In the genomic region with DNA sequence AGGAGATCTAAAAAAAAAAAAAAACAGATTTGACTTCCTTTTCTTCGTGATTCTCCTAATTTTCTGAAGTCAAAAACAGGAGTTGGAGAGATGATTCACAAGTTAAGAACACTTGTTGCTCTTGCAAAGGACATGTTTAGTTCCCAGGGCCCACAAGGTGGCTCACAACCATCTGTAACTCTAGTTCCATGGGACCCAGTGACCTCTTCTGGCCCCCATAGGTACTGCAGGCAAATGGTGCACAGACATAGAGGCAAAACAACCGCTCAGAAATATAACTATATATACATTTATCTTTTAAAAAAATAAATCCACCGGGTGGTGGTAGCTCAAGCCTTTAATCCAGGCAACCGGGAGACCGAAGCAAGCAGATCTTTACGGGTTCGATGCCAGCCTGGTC, we compare ENCODE assay signal across 8 mouse cellular contexts. TPM values are rescaled to one million over a fixed set of nuclear protein-coding genes. Genes with fewer than 3 reads are reported as not detected.
DNase-seq lines count a peak whose midpoint lies in the region; ATAC-seq lines count a peak whose summit lies in the region.

No protein-coding gene starts in this region.

- peak overlapping the region; percentile 56 for H3K4me2 ChIP-seq in kidney, embryonic 14.5 days (replicated peaks; ENCODE audit: low read depth, low read length)
- H3K4me2 ChIP-seq in liver, embryonic 16.5 days (ENCODE audit: low read depth, low read length): peak overlapping the region; percentile 68

- peak overlapping the region; percentile 87 for H3K4me3 ChIP-seq in embryonic facial prominence, embryonic 10.5 days
- peak overlapping the region; percentile 90 for H3K4me3 ChIP-seq in heart, embryonic 10.5 days
- peak overlapping the region; percentile 88 for H3K4me3 ChIP-seq in kidney, embryonic 14.5 days (ENCODE audit: low read length)
- H3K4me3 ChIP-seq in liver, embryonic 16.5 days (ENCODE audit: low read depth, low read length): peak overlapping the region; percentile 57

- H3K4me1 ChIP-seq in embryonic facial prominence, embryonic 10.5 days: peaks cover 6% of the 10 kb centered on the region
- H3K4me1 ChIP-seq in heart, embryonic 10.5 days: peaks cover 4% of the 10 kb centered on the region; the same call in 1 of the 2 replicates
- H3K4me1 ChIP-seq in kidney, embryonic 14.5 days (ENCODE audit: control insufficient read depth, insufficient read depth, low read length): 0 out of 2 replicates have a peak, but pooled peaks cover 4% of the 10 kb centered on the region
- peaks cover 4% of the 10 kb centered on the region; the same call in 1 of the 2 replicates for H3K4me1 ChIP-seq in liver, embryonic 16.5 days (ENCODE audit: control insufficient read depth, low read depth, low read length)

- 30% methylated on average over 7 of the region's 7 CpGs for WGBS in embryonic facial prominence, embryonic 10.5 days
- 22% methylated on average over 7 of the region's 7 CpGs for WGBS in heart, embryonic 10.5 days
- WGBS in kidney, embryonic 14.5 days: 25% methylated on average over 7 of the region's 7 CpGs
- WGBS in liver, embryonic 16.5 days (ENCODE audit: insufficient replicate concordance): 19% methylated on average over 7 of the region's 7 CpGs

- DNase-seq in adrenal gland, adult 18-20 months (ENCODE audit: low spot score in 2 of 2): peak; percentile 20 to 49
- DNase-seq in embryonic facial prominence, embryonic 10.5 days (ENCODE audit: low spot score): peak; percentile 56
- DNase-seq in heart, embryonic 10.5 days (ENCODE audit: low spot score): no peak
- DNase-seq in neural tube, embryonic 10.5 days (ENCODE audit: extremely low spot score, low spot score): peak; percentile 45
- peak; percentile 72 for DNase-seq in testis, postnatal 10 days (ENCODE audit: low spot score)

- no peak overlapping the region for H3K9ac ChIP-seq in kidney, embryonic 14.5 days (ENCODE audit: low read depth, low read length)
- H3K9ac ChIP-seq in liver, embryonic 16.5 days (ENCODE audit: low read depth, low read length): no peak overlapping the region

- H3K36me3 ChIP-seq in embryonic facial prominence, embryonic 10.5 days (replicated peaks): peaks cover 38% of the 10 kb centered on the region
- H3K36me3 ChIP-seq in heart, embryonic 10.5 days: peaks cover 28% of the 10 kb centered on the region
- peaks cover 29% of the 10 kb centered on the region for H3K36me3 ChIP-seq in kidney, embryonic 14.5 days (ENCODE audit: control insufficient read depth, insufficient read depth, low read length)
- H3K36me3 ChIP-seq in liver, embryonic 16.5 days (ENCODE audit: control insufficient read depth, insufficient read depth): no peaks in the 10 kb centered on the region; the same call in 1 of the 2 replicates

- H3K27ac ChIP-seq in embryonic facial prominence, embryonic 10.5 days (replicated peaks): no peak overlapping the region
- H3K27ac ChIP-seq in heart, embryonic 10.5 days: no peak overlapping the region
- H3K27ac ChIP-seq in kidney, embryonic 14.5 days (ENCODE audit: low read depth, low read length): no peak overlapping the region
- no peak overlapping the region for H3K27ac ChIP-seq in liver, embryonic 16.5 days (ENCODE audit: low read length)

- peak; percentile 43 for ATAC-seq in CD4-positive, CD25-positive, alpha-beta regulatory T cell, adult 4 months
- no peak for ATAC-seq in kidney, embryonic 14.5 days (ENCODE audit: low FRiP score, low TSS enrichment)
- ATAC-seq in liver, embryonic 16.5 days (ENCODE audit: low read depth): peak; percentile 44; the same call in 1 of the 2 replicates

- H3K9me3 ChIP-seq in embryonic facial prominence, embryonic 10.5 days: no peaks in the 10 kb centered on the region
- no peaks in the 10 kb centered on the region for H3K9me3 ChIP-seq in heart, embryonic 10.5 days
- no peaks in the 10 kb centered on the region for H3K9me3 ChIP-seq in kidney, embryonic 14.5 days (ENCODE audit: control insufficient read depth, low read length)
- H3K9me3 ChIP-seq in liver, embryonic 16.5 days (replicated peaks; ENCODE audit: control insufficient read depth, low read length): no peaks in the 10 kb centered on the region; the same call in 1 of the 2 replicates

- H3K27me3 ChIP-seq in embryonic facial prominence, embryonic 10.5 days (replicated peaks; ENCODE audit: low read depth, poor library complexity, severe bottlenecking): no peaks in the 10 kb centered on the region
- H3K27me3 ChIP-seq in heart, embryonic 10.5 days (ENCODE audit: insufficient read depth, poor library complexity, severe bottlenecking): no peaks in the 10 kb centered on the region
- H3K27me3 ChIP-seq in kidney, embryonic 14.5 days (ENCODE audit: control insufficient read depth, insufficient read depth, low read length): no peaks in the 10 kb centered on the region
- no peaks in the 10 kb centered on the region for H3K27me3 ChIP-seq in liver, embryonic 16.5 days (ENCODE audit: control insufficient read depth, insufficient read depth, low read depth, low read length)

RNA-seq across cellular contexts. Expression of a gene that starts 1.2 kb away (rescaled TPM):
- 10 to 100 TPM; 32.5 to 37.0 TPM for polyA plus RNA-seq in CD4-positive, CD25-positive, alpha-beta regulatory T cell, adult 4 months (2017; shearing (Covaris generic))
- 10 to 100 TPM; 30.1 to 31.1 TPM for total RNA-seq in adrenal gland, adult 18-20 months (2021)
- 78.6 and 87.4 TPM in 2 replicates for polyA plus RNA-seq in embryonic facial prominence, embryonic 10.5 days (2016; fragmentation: Nextera tagmentation; extraction: Ambion mirVana)
- polyA plus RNA-seq in heart, embryonic 10.5 days (2016; fragmentation: Nextera tagmentation; extraction: Ambion mirVana): 47.1 and 51.6 TPM in 2 replicates
- 56.9 and 64.1 TPM in 2 replicates for polyA plus RNA-seq in kidney, embryonic 14.5 days (2014; fragmentation: Nextera tagmentation; extraction: Ambion mirVana)
- polyA plus RNA-seq in liver, embryonic 16.5 days (2015; fragmentation: Nextera tagmentation; extraction: Ambion mirVana): 18.1 and 19.9 TPM in 2 replicates

RNA-seq across cellular contexts. Expression of a gene that starts 11.2 kb away (rescaled TPM):
- polyA plus RNA-seq in CD4-positive, CD25-positive, alpha-beta regulatory T cell, adult 4 months (2017; shearing (Covaris generic)): 10 to 100 TPM in 1 of 2 experiments, 1 to 10 TPM in 1; 8.1 to 11.5 TPM
- total RNA-seq in adrenal gland, adult 18-20 months (2021): 10 to 100 TPM; 12.2 to 15.9 TPM
- polyA plus RNA-seq in embryonic facial prominence, embryonic 10.5 days (2016; fragmentation: Nextera tagmentation; extraction: Ambion mirVana): 29.3 and 32.9 TPM in 2 replicates
- 20.6 and 23.0 TPM in 2 replicates for polyA plus RNA-seq in heart, embryonic 10.5 days (2016; fragmentation: Nextera tagmentation; extraction: Ambion mirVana)
- 16.6 and 27.1 TPM in 2 replicates for polyA plus RNA-seq in kidney, embryonic 14.5 days (2014; fragmentation: Nextera tagmentation; extraction: Ambion mirVana)
- polyA plus RNA-seq in liver, embryonic 16.5 days (2015; fragmentation: Nextera tagmentation; extraction: Ambion mirVana): 9.1 and 9.5 TPM in 2 replicates
